Mouse (Mus musculus): ENCODE data around the gene Stab2. TPM values are rescaled to one million over a fixed set of nuclear protein-coding genes. Genes with fewer than 3 reads are reported as not detected.

Stab2 gene
- polyA plus RNA-seq, 1 experiment from 2014 or later = not detected

- Histone ChIP-seq H3K4me2 (ENCODE audit: low read depth, low read length, severe bottlenecking) (no peak overlapping the region), H3K4me1 (replicated peaks; ENCODE audit: control insufficient read depth, insufficient read depth, low read length) (no peaks in the 10 kb centered on the region), H3K36me3 (ENCODE audit: control insufficient read depth, insufficient read depth, low read length) (no peaks in the 10 kb centered on the region), H3K9ac (ENCODE audit: low read length) (no peak overlapping the region), H3K9me3 (ENCODE audit: control insufficient read depth, low read length) (no peaks in the 10 kb centered on the region), H3K4me3 (ENCODE audit: low read depth, low read length) (no peak overlapping the region), H3K27me3 (ENCODE audit: control insufficient read depth, insufficient read depth, low read length) (no peaks in the 10 kb centered on the region), H3K27ac (ENCODE audit: low read depth, low read length) (no peak overlapping the region)
- no peak for DNase-seq (ENCODE audit: low spot score)
- WGBS = 85% methylated on average over 15 of the region's 15 CpGs
- no peak for ATAC-seq (replicated peaks; ENCODE audit: low FRiP score)
Observed at GRCm38 (mm10) chr10:86808013-86808758, 199.6 kb downstream of the Stab2 start.

- 95% methylated on average over 1 of the region's 1 CpGs for WGBS
- Histone ChIP-seq H3K4me2 (ENCODE audit: low read depth, low read length, severe bottlenecking) (no peak overlapping the region), H3K27ac (ENCODE audit: low read depth, low read length) (no peak overlapping the region), H3K4me1 (replicated peaks; ENCODE audit: control insufficient read depth, insufficient read depth, low read length) (no peaks in the 10 kb centered on the region), H3K36me3 (ENCODE audit: control insufficient read depth, insufficient read depth, low read length) (no peaks in the 10 kb centered on the region), H3K9me3 (ENCODE audit: control insufficient read depth, low read length) (no peaks in the 10 kb centered on the region), H3K9ac (ENCODE audit: low read length) (no peak overlapping the region), H3K27me3 (ENCODE audit: control insufficient read depth, insufficient read depth, low read length) (no peaks in the 10 kb centered on the region), H3K4me3 (ENCODE audit: low read depth, low read length) (no peak overlapping the region)
- DNase-seq (ENCODE audit: low spot score) = no peak
- no peak for ATAC-seq (replicated peaks; ENCODE audit: low FRiP score)
Observed at GRCm38 (mm10) chr10:86807362-86807761, 200.5 kb downstream of the Stab2 start.

DNA sequence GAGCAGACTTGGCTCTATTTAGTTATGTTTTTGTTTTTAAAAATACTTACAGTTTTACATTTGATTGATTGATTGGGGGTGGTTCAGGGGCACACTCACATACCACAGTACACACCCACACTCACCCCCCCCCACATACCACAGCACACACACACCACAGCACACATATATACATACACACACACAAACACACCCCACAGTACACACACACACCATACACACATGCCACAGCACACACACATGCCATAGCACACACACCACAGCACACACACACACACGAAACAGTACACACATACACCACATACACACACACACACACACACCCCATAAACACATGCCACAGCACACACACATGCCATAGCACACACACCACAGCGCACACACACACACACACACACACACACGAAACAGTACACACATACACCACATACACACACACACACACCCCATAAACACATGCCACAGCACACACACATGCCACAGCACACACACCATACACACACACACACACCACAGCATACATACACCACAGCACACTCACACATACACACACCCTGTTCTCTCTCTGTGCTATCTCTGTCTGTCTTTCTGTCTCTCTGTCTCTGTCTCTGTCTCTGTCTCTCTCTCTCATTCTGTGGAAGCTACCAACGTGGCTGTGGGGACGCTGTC is 211.6 kb downstream of the Stab2 start:
- ATAC-seq (replicated peaks; ENCODE audit: low FRiP score) = no peak
- Histone ChIP-seq H3K9ac (ENCODE audit: low read length) (no peak overlapping the region), H3K27me3 (ENCODE audit: control insufficient read depth, insufficient read depth, low read length) (no peaks in the 10 kb centered on the region), H3K4me3 (ENCODE audit: low read depth, low read length) (no peak overlapping the region), H3K27ac (ENCODE audit: low read depth, low read length) (no peak overlapping the region), H3K36me3 (ENCODE audit: control insufficient read depth, insufficient read depth, low read length) (no peaks in the 10 kb centered on the region), H3K9me3 (ENCODE audit: control insufficient read depth, low read length) (no peaks in the 10 kb centered on the region), H3K4me2 (ENCODE audit: low read depth, low read length, severe bottlenecking) (no peak overlapping the region), H3K4me1 (replicated peaks; ENCODE audit: control insufficient read depth, insufficient read depth, low read length) (no peaks in the 10 kb centered on the region)
- DNase-seq (ENCODE audit: low spot score) = no peak
- WGBS = 94% methylated on average over 5 of the region's 5 CpGs

DNA sequence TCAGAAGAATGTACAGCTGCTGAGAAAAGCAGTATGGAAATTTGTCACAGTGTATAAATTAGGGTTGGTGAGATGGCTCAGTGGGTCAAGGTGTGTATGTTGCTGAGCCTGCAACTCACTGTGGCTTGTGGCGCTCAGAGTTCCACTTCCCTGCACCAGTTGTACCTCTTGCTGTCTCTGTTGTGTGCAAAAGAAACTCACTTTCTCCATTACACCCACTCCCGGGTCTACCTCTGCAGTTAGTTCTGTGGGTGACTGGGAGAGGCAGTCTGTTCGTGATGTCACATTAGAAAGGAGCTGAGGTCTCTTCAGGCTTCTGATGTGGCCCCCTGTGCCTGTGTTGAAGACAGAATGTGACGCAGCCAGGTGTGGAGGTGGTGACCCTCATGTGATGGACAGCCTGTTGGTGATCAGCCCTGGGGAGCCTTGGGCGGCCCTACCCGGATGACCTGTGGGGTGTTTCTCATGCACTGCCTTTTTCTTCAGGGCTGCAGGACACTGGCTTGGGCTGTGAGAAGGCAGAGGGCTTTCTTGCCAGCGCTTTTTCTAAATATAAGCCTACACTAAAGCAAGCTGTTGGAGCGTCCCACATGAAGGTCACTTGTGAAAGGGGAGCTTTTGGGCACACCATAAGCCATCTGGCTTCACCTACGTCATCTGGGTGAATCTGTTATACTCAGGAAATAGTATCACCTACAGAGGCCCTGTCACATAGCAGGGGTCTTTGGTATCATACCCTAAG is 212.9 kb downstream of the Stab2 start:
- H3K9ac ChIP-seq (ENCODE audit: low read length) = no peak overlapping the region
- ATAC-seq (replicated peaks; ENCODE audit: low FRiP score) = no peak
- H3K4me3 ChIP-seq (ENCODE audit: low read depth, low read length) = no peak overlapping the region
- no peaks in the 10 kb centered on the region for H3K27me3 ChIP-seq (ENCODE audit: control insufficient read depth, insufficient read depth, low read length)
- 94% methylated on average over 9 of the region's 9 CpGs for WGBS
- H3K4me2 ChIP-seq (ENCODE audit: low read depth, low read length, severe bottlenecking) = no peak overlapping the region
- H3K4me1 ChIP-seq (replicated peaks; ENCODE audit: control insufficient read depth, insufficient read depth, low read length) = no peaks in the 10 kb centered on the region
- no peak for DNase-seq (ENCODE audit: low spot score)
- H3K27ac ChIP-seq (ENCODE audit: low read depth, low read length) = no peak overlapping the region
- no peaks in the 10 kb centered on the region for H3K9me3 ChIP-seq (ENCODE audit: control insufficient read depth, low read length)
- no peaks in the 10 kb centered on the region for H3K36me3 ChIP-seq (ENCODE audit: control insufficient read depth, insufficient read depth, low read length)

DNA sequence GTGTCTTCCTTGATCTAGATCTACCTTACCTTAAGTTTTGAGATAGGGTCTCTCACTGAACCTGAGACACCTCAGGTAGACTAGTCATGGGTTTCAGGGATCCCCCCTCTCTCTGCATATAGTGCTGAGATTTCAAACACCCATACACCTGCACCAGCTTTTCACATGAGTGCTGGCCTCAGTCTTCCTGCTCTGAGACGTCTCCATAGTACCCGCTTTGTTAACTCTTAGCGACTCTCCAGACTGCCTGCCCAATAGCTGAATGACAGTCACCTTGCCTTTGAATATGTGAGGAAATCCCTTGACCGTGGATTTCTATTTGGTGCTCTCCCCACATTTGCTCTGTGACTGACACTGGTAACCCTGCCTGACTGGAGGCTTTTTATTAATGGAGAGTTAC is 213.6 kb downstream of the Stab2 start:
- Histone ChIP-seq H3K9ac (ENCODE audit: low read length) (no peak overlapping the region), H3K9me3 (ENCODE audit: control insufficient read depth, low read length) (no peaks in the 10 kb centered on the region), H3K27me3 (ENCODE audit: control insufficient read depth, insufficient read depth, low read length) (no peaks in the 10 kb centered on the region), H3K36me3 (ENCODE audit: control insufficient read depth, insufficient read depth, low read length) (no peaks in the 10 kb centered on the region), H3K4me1 (replicated peaks; ENCODE audit: control insufficient read depth, insufficient read depth, low read length) (no peaks in the 10 kb centered on the region), H3K4me2 (ENCODE audit: low read depth, low read length, severe bottlenecking) (no peak overlapping the region), H3K4me3 (ENCODE audit: low read depth, low read length) (no peak overlapping the region), H3K27ac (ENCODE audit: low read depth, low read length) (no peak overlapping the region)
- ATAC-seq (replicated peaks; ENCODE audit: low FRiP score) (no peak), DNase-seq (ENCODE audit: low spot score) (no peak)
- WGBS = 91% methylated on average over 4 of the region's 4 CpGs

- Histone ChIP-seq H3K4me1 (replicated peaks; ENCODE audit: control insufficient read depth, insufficient read depth, low read length) (no peaks in the 10 kb centered on the region), H3K36me3 (ENCODE audit: control insufficient read depth, insufficient read depth, low read length) (no peaks in the 10 kb centered on the region), H3K27me3 (ENCODE audit: control insufficient read depth, insufficient read depth, low read length) (no peaks in the 10 kb centered on the region), H3K9ac (ENCODE audit: low read length) (no peak overlapping the region), H3K4me3 (ENCODE audit: low read depth, low read length) (no peak overlapping the region), H3K27ac (ENCODE audit: low read depth, low read length) (no peak overlapping the region), H3K4me2 (ENCODE audit: low read depth, low read length, severe bottlenecking) (no peak overlapping the region), H3K9me3 (ENCODE audit: control insufficient read depth, low read length) (no peaks in the 10 kb centered on the region)
- ATAC-seq (replicated peaks; ENCODE audit: low FRiP score) = no peak
- 82% methylated on average over 2 of the region's 2 CpGs for WGBS
- no peak for DNase-seq (ENCODE audit: low spot score)
Observed at GRCm38 (mm10) chr10:86793509-86793951, 214.3 kb downstream of the Stab2 start.

DNA sequence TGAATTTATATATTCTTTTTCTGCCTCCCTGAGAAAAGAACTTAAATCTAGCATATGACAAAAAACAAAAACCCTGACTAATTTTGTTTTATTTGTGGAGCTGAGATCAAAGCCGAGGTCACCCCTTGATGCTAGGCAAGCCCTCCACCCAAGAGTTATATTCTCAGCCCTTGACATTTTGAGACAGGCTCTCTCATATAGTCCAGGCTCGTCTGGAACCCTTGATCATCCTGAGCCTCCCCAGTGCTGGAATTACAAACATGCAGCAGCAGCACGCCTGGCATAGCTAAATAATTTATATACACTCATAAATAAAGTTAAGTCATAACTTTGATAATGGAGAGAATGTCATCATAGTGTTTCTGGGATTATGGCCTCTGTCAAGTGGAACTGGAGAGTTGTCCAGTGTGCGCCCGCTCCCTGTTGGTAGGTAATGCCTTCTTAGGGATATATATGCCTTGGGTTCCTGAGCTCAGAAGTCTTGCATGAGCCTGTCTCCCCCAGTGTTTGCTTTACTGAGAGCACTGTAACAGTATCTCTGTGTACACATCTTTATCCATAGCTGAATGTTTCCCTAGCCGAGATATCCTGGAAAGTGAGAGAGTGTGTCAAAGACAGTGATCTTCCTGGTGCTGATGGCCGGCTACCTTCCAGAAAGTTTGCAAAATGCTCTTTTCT is 216.2 kb downstream of the Stab2 start:
- H3K36me3 ChIP-seq (ENCODE audit: control insufficient read depth, insufficient read depth, low read length) = no peaks in the 10 kb centered on the region
- H3K9me3 ChIP-seq (ENCODE audit: control insufficient read depth, low read length) = no peaks in the 10 kb centered on the region
- H3K27me3 ChIP-seq (ENCODE audit: control insufficient read depth, insufficient read depth, low read length) = no peaks in the 10 kb centered on the region
- WGBS = 84% methylated on average over 7 of the region's 7 CpGs
- no peak overlapping the region for H3K9ac ChIP-seq (ENCODE audit: low read length)
- H3K4me1 ChIP-seq (replicated peaks; ENCODE audit: control insufficient read depth, insufficient read depth, low read length) = no peaks in the 10 kb centered on the region
- no peak overlapping the region for H3K27ac ChIP-seq (ENCODE audit: low read depth, low read length)
- no peak overlapping the region for H3K4me2 ChIP-seq (ENCODE audit: low read depth, low read length, severe bottlenecking)
- no peak overlapping the region for H3K4me3 ChIP-seq (ENCODE audit: low read depth, low read length)
- no peak for ATAC-seq (replicated peaks; ENCODE audit: low FRiP score)
- DNase-seq (ENCODE audit: low spot score) = no peak
